Mouse (Mus musculus) adrenal gland (tissue): ENCODE measurements around the gene Npas2.

Experiments
- intact Hi-C: fragments of 180-260 bp; cut with DNase I; formaldehyde crosslinking; loops from one replicate; pipeline ENCODE4 v1.15.1; 2025
- microRNA-seq, 2 experiments: library from miRNA; unstranded; fragments of <30 nt; microRNA quantifications; one replicate each; pipeline ENCODE4; 2019

The Npas2 gene

GRCm38 (mm10) chr1:39399228-39399627 is 205.7 kb downstream of the Npas2 start:
- intact Hi-C loops: no loop called here

GRCm38 (mm10) chr1:39400173-39400572 is 206.6 kb downstream of the Npas2 start:
- intact Hi-C loops: no loop called here

DNA sequence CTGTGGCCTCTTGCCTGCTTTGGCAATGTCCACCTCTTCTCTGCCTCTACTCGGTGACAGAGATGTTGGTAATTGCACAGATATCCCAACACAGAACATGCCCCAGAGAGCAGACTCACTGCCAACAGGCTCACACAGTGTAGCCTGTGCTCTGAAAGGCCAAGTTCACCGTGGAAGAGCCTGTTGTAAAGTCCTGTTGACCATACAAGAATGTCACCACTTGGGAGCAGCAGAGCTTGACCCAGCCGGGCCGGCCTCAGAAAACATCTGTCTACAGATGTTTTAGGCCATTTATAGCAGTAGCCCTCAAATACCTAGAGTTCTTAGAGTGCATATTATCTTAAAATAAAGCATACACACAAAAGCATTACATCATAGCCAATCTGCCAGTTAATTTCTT is 213.6 kb downstream of the Npas2 start:
- intact Hi-C loops: no loop called here

GRCm38 (mm10) chr1:39408123-39408522 is 214.6 kb downstream of the Npas2 start:
- intact Hi-C loops: no loop called here

DNA sequence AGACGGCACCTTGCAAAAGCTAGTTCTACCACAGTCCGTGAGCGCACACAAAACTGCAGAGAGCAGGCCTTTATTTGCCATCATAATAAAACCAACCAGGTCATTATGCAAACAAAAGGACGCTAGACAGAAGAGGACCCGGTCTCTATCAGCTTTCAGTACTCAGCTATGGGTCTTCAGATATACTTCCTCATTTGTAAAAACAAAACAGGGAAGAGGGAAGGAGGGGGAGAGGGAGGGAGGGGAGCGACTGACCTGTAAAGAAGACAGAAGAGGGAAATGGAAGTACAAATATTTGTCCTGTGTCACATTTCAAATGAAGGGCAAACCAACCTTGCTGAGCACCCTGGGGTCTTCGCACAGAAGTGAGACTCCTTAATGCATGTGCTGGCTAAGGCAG is 215.1 kb downstream of the Npas2 start:
- intact Hi-C loops: no loop called here

DNA sequence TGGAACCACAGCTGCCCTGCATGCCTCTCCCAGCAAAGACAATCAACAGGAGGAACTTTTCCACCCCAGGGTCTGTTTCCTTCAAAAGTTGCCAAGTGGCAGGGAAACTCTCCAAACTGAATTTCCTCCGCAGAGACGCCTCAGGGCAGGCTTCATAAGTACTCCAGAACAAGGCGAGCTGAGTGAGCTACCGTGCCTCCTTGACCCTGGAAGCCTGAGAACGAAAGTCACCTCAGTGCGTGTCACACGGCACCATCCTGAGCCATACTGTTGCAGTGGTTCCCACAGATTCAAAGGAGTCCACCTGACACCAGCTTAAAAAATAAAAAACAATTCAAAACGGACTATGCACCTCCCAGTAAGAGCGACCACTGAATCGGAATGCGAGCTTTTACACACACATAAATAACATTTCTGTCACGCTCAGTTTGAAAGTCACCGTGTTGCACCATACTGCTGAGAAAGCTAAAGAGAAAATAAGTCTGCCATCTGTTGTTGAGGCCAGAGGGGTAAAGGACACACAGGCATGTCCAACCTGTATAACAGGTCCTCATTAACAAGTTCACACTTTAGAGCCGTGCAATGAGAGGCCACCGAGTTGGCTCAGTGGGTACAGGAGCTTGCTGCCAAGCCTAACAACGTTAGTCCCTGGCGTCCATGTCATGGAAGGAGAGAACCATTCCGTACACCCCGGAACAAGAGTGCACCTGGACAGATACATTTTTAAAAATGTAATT is 216.7 kb downstream of the Npas2 start:
- intact Hi-C loops: no loop called here

Small RNA genes lying within 50 kb of the gene (microRNA-seq; reads per million reads assigned to microRNA genes)
- 0 reads per million in 2 experiments for gene Mir6349
